Mouse (Mus musculus) MEL (cell line): ENCODE measurements around the gene Rnpepl1.

Experiments
- CTCF ChIP-seq, 3 experiments: IDR thresholded peaks in 2 of 3; conservative IDR thresholded peaks in 1 of 3; 2 replicates each; pipeline ENCODE4 v1.5.1; 2011 to 2012; ENCODE audit warnings: low read length in 3 of 3, low read depth in 2 of 3, mild to moderate bottlenecking in 2 of 3, improper control_type of control experiment in 1 of 3, inconsistent platforms in 1 of 3, mixed read lengths in 1 of 3, moderate library complexity in 1 of 3; ENCODE audit not compliant: control insufficient read depth in 1 of 3, insufficient read depth in 1 of 3, poor library complexity in 1 of 3, severe bottlenecking in 1 of 3
- EP300 ChIP-seq, 2 experiments: IDR thresholded peaks; 2 replicates each; pipeline ENCODE4 v1.6.1; 2011; ENCODE audit warnings: improper control_type of control experiment in 2 of 2, low read length in 2 of 2, low read depth in 1 of 2, mild to moderate bottlenecking in 1 of 2
- ETS1 ChIP-seq: IDR thresholded peaks from 2 replicates; pipeline ENCODE4 v1.6.1; 2012; ENCODE audit warnings: low read depth, mild to moderate bottlenecking, inconsistent platforms, low read length, improper control_type of control experiment, moderate library complexity
- GATA1 ChIP-seq: IDR thresholded peaks from 2 replicates; pipeline ENCODE4 v1.6.1; 2011; ENCODE audit warnings: low read depth, low read length, improper control_type of control experiment
- KAT2A ChIP-seq: conservative IDR thresholded peaks from 2 replicates; pipeline ENCODE4 v1.6.1; 2012; ENCODE audit warnings: low read depth, low read length, improper control_type of control experiment, inconsistent platforms
- MAX ChIP-seq: IDR thresholded peaks from 2 replicates; pipeline ENCODE4 v1.6.1; 2011; ENCODE audit warnings: low read length, improper control_type of control experiment
- NRF1 ChIP-seq: IDR thresholded peaks from 2 replicates; pipeline ENCODE4 v1.6.1; 2014; ENCODE audit warnings: low read depth, mild to moderate bottlenecking, inconsistent platforms, low read length, improper control_type of control experiment, moderate library complexity; ENCODE audit not compliant: poor library complexity, insufficient read depth, severe bottlenecking
- POLR2A ChIP-seq, 2 experiments: IDR thresholded peaks; 2 replicates each; pipeline ENCODE4 v1.6.1; 2011 to 2012; ENCODE audit warnings: low read length in 2 of 2, mild to moderate bottlenecking in 2 of 2, control low read depth in 1 of 2, improper control_type of control experiment in 1 of 2, low read depth in 1 of 2, moderate library complexity in 1 of 2; ENCODE audit not compliant: control insufficient read depth in 1 of 2, insufficient read depth in 1 of 2, poor library complexity in 1 of 2
- POLR2AphosphoS2 ChIP-seq: IDR thresholded peaks from 2 replicates; pipeline ENCODE4 v1.6.1; 2011; ENCODE audit warnings: low read length, improper control_type of control experiment
- RAD21 ChIP-seq: IDR thresholded peaks from 2 replicates; pipeline ENCODE4 v1.6.1; 2011; ENCODE audit warnings: mild to moderate bottlenecking, low read depth, low read length, improper control_type of control experiment
- RCOR1 ChIP-seq: IDR thresholded peaks from 2 replicates; pipeline ENCODE4 v1.6.1; 2012; ENCODE audit warnings: low read depth, mild to moderate bottlenecking, inconsistent platforms, low read length, improper control_type of control experiment
- ZNF384 ChIP-seq: IDR thresholded peaks from 2 replicates; pipeline ENCODE4 v1.6.1; 2012; ENCODE audit warnings: low read depth, mild to moderate bottlenecking, inconsistent platforms, low read length, improper control_type of control experiment

DNA sequence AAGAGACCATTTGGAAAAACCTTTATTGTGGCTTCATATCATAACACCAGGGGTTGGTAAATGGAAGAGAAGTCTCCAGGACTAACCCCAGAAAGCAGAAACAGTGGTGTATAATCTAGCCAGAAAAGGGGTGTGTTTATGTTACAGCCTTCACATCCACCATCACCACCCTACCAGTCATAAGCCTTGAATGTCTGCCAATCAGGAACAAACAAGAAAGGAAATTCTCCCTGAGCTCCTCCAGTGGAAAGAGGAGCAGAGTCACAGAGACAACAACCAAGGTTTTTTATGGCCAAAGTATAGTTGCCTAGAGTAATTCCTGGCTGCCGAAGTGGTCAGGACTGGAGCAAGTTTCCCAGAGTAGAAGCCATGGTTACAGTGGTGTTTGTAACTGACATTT lies 48.4 kb downstream of the Rnpepl1 start:
- TF ChIP-seq ZNF384 (no peak), CTCF (IDR thresholded peaks at IDR 0.05 in 2 of 3, conservative IDR thresholded peaks at IDR 0.05 in 1 of 3; ENCODE audit: control insufficient read depth in 1 of 3, insufficient read depth in 1 of 3, low read depth in 2 of 3, low read length in 3 of 3, poor library complexity in 1 of 3, severe bottlenecking in 1 of 3) (no peak), MAX (no peak), KAT2A (no peak), POLR2A (IDR thresholded peaks at IDR 0.05; ENCODE audit: control insufficient read depth in 1 of 2, insufficient read depth in 1 of 2, low read depth in 1 of 2, low read length in 2 of 2, poor library complexity in 1 of 2) (no peak), EP300 (IDR thresholded peaks at IDR 0.05; ENCODE audit: low read depth in 1 of 2, low read length in 2 of 2) (no peak), RAD21 (no peak), GATA1 (no peak), ETS1 (no peak), POLR2AphosphoS2 (no peak), NRF1 (no peak), RCOR1 (no peak)
